Mouse (Mus musculus) megakaryocyte progenitor cell, adult 5-6 weeks (primary cell): ENCODE data around the gene Ncstn. TPM values are rescaled to one million over a fixed set of nuclear protein-coding genes. Genes with fewer than 3 reads are reported as not detected.

ENCODE experiments used
- ATAC-seq: replicated peaks from 2 replicates; pipeline ENCODE4 v1.8.0; 2016; ENCODE audit warnings: mild to moderate bottlenecking, moderate TSS enrichment, inconsistent platforms; ENCODE audit not compliant: poor library complexity
- total RNA-seq, 2 experiments: library from RNA; stranded (forward) in 1 of 2; stranded (reverse) in 1 of 2; fragments of 157-497, 149-512 nt in 1 of 2; fragments of 200-1000 nt in 1 of 2; gene quantifications; 2 replicates each; pipeline versions ENCODE4 v1.2.3 to v1.2.4; 2015 to 2017

Ncstn gene
- total RNA-seq, 2 experiments from 2014 or later: 26.3 to 69.0 TPM

- ATAC-seq: no peak
Measured at GRCm38 (mm10) chr1:172028394-172029275, 54.0 kb downstream of the Ncstn start, which contains the start of gene Vangl2. TSS of gene Vangl2 (minus strand) at chr1:172028444.

GRCm38 (mm10) chr1:172027809-172028102 lies 54.8 kb downstream of the Ncstn start:
- ATAC-seq: no peak

GRCm38 (mm10) chr1:172027010-172027808 lies 55.4 kb downstream of the Ncstn start:
- peak; percentile 96 for ATAC-seq

GRCm38 (mm10) chr1:172026201-172026901 lies 56.2 kb downstream of the Ncstn start:
- peak; percentile 40 for ATAC-seq

GRCm38 (mm10) chr1:172025201-172025904 lies 57.2 kb downstream of the Ncstn start:
- ATAC-seq: no peak

- no peak for ATAC-seq
Measured at GRCm38 (mm10) chr1:172024140-172024895, 58.3 kb downstream of the Ncstn start.

- no peak for ATAC-seq
Measured at GRCm38 (mm10) chr1:172019863-172020521, 62.6 kb downstream of the Ncstn start.

- ATAC-seq: no peak
Measured at GRCm38 (mm10) chr1:172019339-172019738, 63.3 kb downstream of the Ncstn start.

- no peak for ATAC-seq
Measured at GRCm38 (mm10) chr1:172018336-172019311, 64.0 kb downstream of the Ncstn start.

- ATAC-seq: peak; percentile 57; the same call in 1 of the 2 replicates
Measured at GRCm38 (mm10) chr1:172017517-172018070, 65.0 kb downstream of the Ncstn start.

GRCm38 (mm10) chr1:172016660-172017516 lies 65.7 kb downstream of the Ncstn start:
- ATAC-seq: no peak

GRCm38 (mm10) chr1:172016031-172016430 lies 66.6 kb downstream of the Ncstn start:
- ATAC-seq: peak; percentile 47; the same call in 1 of the 2 replicates

Other genes with a start within 250 kb of the Ncstn start
- 34.0 and 36.0 TPM in 2 replicates for gene Cd84, start 243.1 kb downstream of the Ncstn start, total RNA-seq (2015)
- 47.9 and 55.2 TPM in 2 replicates for gene Cd84, start 243.1 kb downstream of the Ncstn start, total RNA-seq (2017)
- 1.6 and 2.5 TPM in 2 replicates for gene Gm10521, start 187.1 kb downstream of the Ncstn start, total RNA-seq (2015)
- gene Gm10521, start 187.1 kb downstream of the Ncstn start, total RNA-seq (2017): 1.6 and 2.4 TPM in 2 replicates
- 0.91 and 3.6 TPM in 2 replicates for gene Slamf6, start 165.3 kb downstream of the Ncstn start, total RNA-seq (2015)
- 1.0 and 1.8 TPM in 2 replicates for gene Slamf6, start 165.3 kb downstream of the Ncstn start, total RNA-seq (2017)
- 1.9 and 3.3 TPM in 2 replicates for gene Vangl2, start 54.4 kb downstream of the Ncstn start, total RNA-seq (2015)
- gene Vangl2, start 54.4 kb downstream of the Ncstn start, total RNA-seq (2017): 1.1 and 1.7 TPM in 2 replicates
- not detected in 2 replicates for gene Nhlh1, start 25.2 kb downstream of the Ncstn start, total RNA-seq (2015)
- gene Nhlh1, start 25.2 kb downstream of the Ncstn start, total RNA-seq (2017): not detected in 2 replicates
- 146 and 159 TPM in 2 replicates for gene Copa, start 266 bp downstream of the Ncstn start, total RNA-seq (2015)
- gene Copa, start 266 bp downstream of the Ncstn start, total RNA-seq (2017): 140 and 152 TPM in 2 replicates
- 24.2 and 24.9 TPM in 2 replicates for gene Pex19, start 44.0 kb upstream of the Ncstn start, total RNA-seq (2015)
- gene Pex19, start 44.0 kb upstream of the Ncstn start, total RNA-seq (2017): 31.2 and 38.4 TPM in 2 replicates
- 26.0 and 46.0 TPM in 2 replicates for gene Dcaf8, start 65.3 kb upstream of the Ncstn start, total RNA-seq (2015)
- gene Dcaf8, start 65.3 kb upstream of the Ncstn start, total RNA-seq (2017): 93.6 and 140 TPM in 2 replicates
- gene Pea15a, start 124.0 kb upstream of the Ncstn start, total RNA-seq (2015): 3.1 and 4.9 TPM in 2 replicates
- 2.2 and 2.6 TPM in 2 replicates for gene Pea15a, start 124.0 kb upstream of the Ncstn start, total RNA-seq (2017)
- not detected in 2 replicates for gene Casq1, start 137.1 kb upstream of the Ncstn start, total RNA-seq (2015)
- not detected in 2 replicates for gene Casq1, start 137.1 kb upstream of the Ncstn start, total RNA-seq (2017)
- not detected in 2 replicates for gene Atp1a4, start 175.6 kb upstream of the Ncstn start, total RNA-seq (2015)
- not detected in 2 replicates for gene Atp1a4, start 175.6 kb upstream of the Ncstn start, total RNA-seq (2017)
- gene Igsf8, start 178.8 kb upstream of the Ncstn start, total RNA-seq (2015): 28.8 and 29.7 TPM in 2 replicates
- gene Igsf8, start 178.8 kb upstream of the Ncstn start, total RNA-seq (2017): 25.5 and 30.6 TPM in 2 replicates
- not detected in 2 replicates for gene Atp1a2, start 215.3 kb upstream of the Ncstn start, total RNA-seq (2015)
- not detected in 2 replicates for gene Atp1a2, start 215.3 kb upstream of the Ncstn start, total RNA-seq (2017)
- gene Kcnj9, start 246.5 kb upstream of the Ncstn start, total RNA-seq (2015): not detected in 2 replicates
- not detected in 2 replicates for gene Kcnj9, start 246.5 kb upstream of the Ncstn start, total RNA-seq (2017)